Mouse (Mus musculus): ENCODE measurements at regions not wholly inside any gene's neighbourhood (a gene's known extent, or its start where the extent isn't known, plus 50 kb on each side); places are given as distances from the start of the nearest gene placed in this dataset.
"Not testable (repeated sequence)": the region's sequence is repeated elsewhere in the genome, so short reads cannot be mapped to it uniquely, and the experiment has no call there.

- in situ Hi-C loops (cut with MboI, MseI) = no loop called here
Observed at GRCm38 (mm10) chr1:107677404-107677803, 87.6 kb downstream of the Serpinb8 start.

- in situ Hi-C loops (cut with MboI, MseI) = no loop called here
Observed at GRCm38 (mm10) chr1:107696858-107697257, 107.1 kb downstream of the Serpinb8 start.

GRCm38 (mm10) chr1:107706108-107706548 is 116.3 kb downstream of the Serpinb8 start:
- in situ Hi-C loops (cut with MboI, MseI) = no loop called here

- in situ Hi-C loops (cut with MboI, MseI) = no loop called here
Observed at GRCm38 (mm10) chr1:107708601-107709000, 118.8 kb downstream of the Serpinb8 start.

GRCm38 (mm10) chr1:107714869-107715268 is 125.1 kb downstream of the Serpinb8 start:
- in situ Hi-C loops (cut with MboI, MseI) = no loop called here

GRCm38 (mm10) chr1:107719304-107719703 is 129.5 kb downstream of the Serpinb8 start:
- in situ Hi-C loops (cut with MboI, MseI) = no loop called here

- in situ Hi-C loops (cut with MboI, MseI) = no loop called here
Observed at GRCm38 (mm10) chr1:107728113-107728839, 138.5 kb downstream of the Serpinb8 start.

- in situ Hi-C loops (cut with MboI, MseI) = no loop called here
Observed at GRCm38 (mm10) chr1:107765307-107765706, 175.5 kb downstream of the Serpinb8 start.

GRCm38 (mm10) chr1:107767198-107767947 is 177.6 kb downstream of the Serpinb8 start:
- in situ Hi-C loops (cut with MboI, MseI) = no loop called here

- in situ Hi-C loops (cut with MboI, MseI) = no loop called here
Observed at GRCm38 (mm10) chr1:107772967-107773366, 183.2 kb downstream of the Serpinb8 start.

GRCm38 (mm10) chr1:107783079-107783478 is 193.3 kb downstream of the Serpinb8 start:
- in situ Hi-C loops (cut with MboI, MseI) = no loop called here

GRCm38 (mm10) chr1:107805823-107806222 is 216.0 kb downstream of the Serpinb8 start:
- in situ Hi-C loops (cut with MboI, MseI) = no loop called here

- in situ Hi-C loops (cut with MboI, MseI) = not testable (repeated sequence)
Observed at GRCm38 (mm10) chr1:107807367-107807766, 217.6 kb downstream of the Serpinb8 start.

GRCm38 (mm10) chr1:107811136-107811535 is 221.3 kb downstream of the Serpinb8 start:
- in situ Hi-C loops (cut with MboI, MseI) = no loop called here

- in situ Hi-C loops (cut with MboI, MseI) = no loop called here
Observed at GRCm38 (mm10) chr1:107811859-107812258, 222.1 kb downstream of the Serpinb8 start.

GRCm38 (mm10) chr1:107837877-107838276 is 248.1 kb downstream of the Serpinb8 start:
- in situ Hi-C loops (cut with MboI, MseI) = no loop called here

- in situ Hi-C loops (cut with MboI, MseI) = loop anchor here in 1 of 2 experiments (5.0 kb wide), 1 partner anchor 215 kb away; no protein-coding TSS in a partner anchor
Observed at GRCm38 (mm10) chr1:107852386-107852785, 262.6 kb downstream of the Serpinb8 start.

- in situ Hi-C loops (cut with MboI, MseI) = loop anchor here in 1 of 2 experiments (5.0 kb wide), 1 partner anchor 216 kb away; no protein-coding TSS in a partner anchor
Observed at GRCm38 (mm10) chr1:107853001-107853400, 263.2 kb downstream of the Serpinb8 start.

- in situ Hi-C loops (cut with MboI, MseI) = loop anchor here in 1 of 2 experiments (5.0 kb wide), 1 partner anchor 49 kb away; no protein-coding TSS in a partner anchor
Observed at GRCm38 (mm10) chr1:107897743-107898437, 308.1 kb downstream of the Serpinb8 start.

GRCm38 (mm10) chr1:107899261-107899660 is 309.5 kb downstream of the Serpinb8 start:
- in situ Hi-C loops (cut with MboI, MseI) = loop anchor here in 1 of 2 experiments (5.0 kb wide), 1 partner anchor 48 kb away; no protein-coding TSS in a partner anchor

GRCm38 (mm10) chr1:107900449-107900848 is 310.6 kb downstream of the Serpinb8 start:
- in situ Hi-C loops (cut with MboI, MseI) = no loop called here

- in situ Hi-C loops (cut with MboI, MseI) = no loop called here
Observed at GRCm38 (mm10) chr1:107900913-107901312, 311.1 kb downstream of the Serpinb8 start.

Data from T-helper 17 cell (primary cell).